Mouse (Mus musculus): ENCODE data around the gene Fadd.

DNA sequence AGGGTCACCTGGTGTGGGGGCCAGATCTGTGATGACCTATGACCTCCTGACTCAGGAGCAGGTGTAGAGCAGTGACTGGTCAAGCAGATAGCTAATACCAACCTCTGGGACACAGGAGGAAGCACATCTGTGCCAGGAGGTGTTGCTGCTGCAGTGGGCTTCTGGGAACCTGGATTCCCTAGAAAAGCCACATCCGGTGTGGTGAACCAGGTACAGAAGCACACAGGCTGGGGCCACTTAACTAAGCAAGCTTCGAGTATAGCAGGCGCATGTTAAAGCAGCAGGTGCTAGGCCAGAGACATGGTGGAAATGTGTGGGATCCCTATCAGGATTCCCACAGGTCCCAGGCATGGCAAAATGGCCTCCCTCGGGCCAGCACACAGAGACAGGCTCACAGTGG, 21.7 kb downstream of the Fadd start:
- TF ChIP-seq CTCF (IDR thresholded peaks at IDR 0.05; ENCODE audit: control insufficient read depth, insufficient read depth, insufficient read length), result no peak
- TF ChIP-seq USF1 (IDR thresholded peaks at IDR 0.05; ENCODE audit: low read depth), result no peak
- no peak for TF ChIP-seq CEBPB (IDR thresholded peaks at IDR 0.05; ENCODE audit: low read depth)
- no peak for TF ChIP-seq MYOG (IDR thresholded peaks at IDR 0.05; ENCODE audit: control insufficient read depth, extremely low read depth, insufficient read length)
- no peak for TF ChIP-seq MYOD1 (IDR thresholded peaks at IDR 0.05; ENCODE audit: control insufficient read depth, insufficient read length, low read depth)
- no peak for TF ChIP-seq MAX (IDR thresholded peaks at IDR 0.05)
